Mouse (Mus musculus) T-helper 1 cell (primary cell): ENCODE data around the gene Hoga1.

ENCODE experiments used
- in situ Hi-C: fragments of 300-600 bp; cut with MboI, MseI; formaldehyde crosslinking; loops from one replicate; pipeline ENCODE4 v1.15.1; 2025; ENCODE audit warnings: high pct_unique_total_duplicates

Hoga1 gene

GRCm38 (mm10) chr19:42118142-42118541 lies 72.7 kb downstream of the Hoga1 start:
- in situ Hi-C loops = no loop called here

- in situ Hi-C loops = no loop called here
Measured at GRCm38 (mm10) chr19:42118596-42118995, 73.2 kb downstream of the Hoga1 start.

GRCm38 (mm10) chr19:42120451-42120850 lies 75.0 kb downstream of the Hoga1 start:
- in situ Hi-C loops = no loop called here
